Mouse (Mus musculus) liver, postnatal 0 days (tissue): ENCODE measurements around the gene Gm47955.
"Not testable (repeated sequence)": the region's sequence is repeated elsewhere in the genome, so short reads cannot be mapped to it uniquely, and the experiment has no call there.

Experiments used
- CTCF ChIP-seq: sonication (generic); IDR thresholded peaks from 2 replicates; pipeline ENCODE4 v1.5.1; 2016; ENCODE audit warnings: antibody characterized with exemption, low read depth
- EP300 ChIP-seq: IDR thresholded peaks from 2 replicates; pipeline ENCODE4 v1.6.1; 2016; ENCODE audit warnings: antibody characterized with exemption, low read depth, mild to moderate bottlenecking

- not testable (repeated sequence) for TF ChIP-seq CTCF, EP300
Observed at GRCm38 (mm10) chr1:82943295-82943694, 16.8 kb upstream of the Gm47955 start, which contains the start of gene A030003K21Rik.
